Mouse (Mus musculus): ENCODE results near the gene Rab4a.
A peak's percentile ranks its signal among the peaks of the same experiment; 100 is the strongest.

The Rab4a gene

DNA sequence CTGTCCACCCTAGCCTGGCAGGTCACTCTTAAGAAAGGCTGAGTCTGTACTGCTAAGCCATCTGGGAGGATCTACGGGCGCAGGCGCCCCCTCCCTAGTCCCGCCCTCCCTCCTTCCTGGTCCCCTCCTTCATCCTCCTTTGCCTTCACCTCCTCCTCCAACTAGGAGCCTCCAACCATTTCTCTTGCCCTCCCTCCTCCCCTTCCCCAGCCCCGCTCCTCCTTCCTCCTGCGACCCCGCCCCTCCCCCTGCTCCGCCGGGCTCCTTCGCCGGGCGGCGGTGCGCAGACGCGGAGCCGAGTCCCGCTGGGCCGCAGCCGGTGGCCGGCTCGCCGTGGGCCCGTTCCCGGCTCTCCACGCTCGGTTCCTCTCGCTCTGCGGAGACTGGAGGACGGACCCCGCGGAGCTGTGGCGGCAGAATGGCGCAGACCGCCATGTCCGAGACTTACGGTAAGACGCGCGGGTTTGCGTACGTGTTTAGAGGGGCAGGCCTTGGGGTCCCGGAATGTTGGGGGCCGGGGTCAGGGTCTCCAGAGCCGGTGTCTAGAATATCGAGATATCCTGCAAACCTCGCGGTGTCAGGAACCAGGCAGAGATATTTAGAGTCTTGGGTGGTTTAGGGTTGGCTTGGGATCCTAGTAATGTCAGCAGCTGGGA, at the start of gene Rab4a:
TSS of gene Rab4a (plus strand) at position 268 of the 656 bp plus-strand sequence.
- DNase-seq (ENCODE audit: low spot score in 2 of 2) = peak; percentile 53 to 62

DNA sequence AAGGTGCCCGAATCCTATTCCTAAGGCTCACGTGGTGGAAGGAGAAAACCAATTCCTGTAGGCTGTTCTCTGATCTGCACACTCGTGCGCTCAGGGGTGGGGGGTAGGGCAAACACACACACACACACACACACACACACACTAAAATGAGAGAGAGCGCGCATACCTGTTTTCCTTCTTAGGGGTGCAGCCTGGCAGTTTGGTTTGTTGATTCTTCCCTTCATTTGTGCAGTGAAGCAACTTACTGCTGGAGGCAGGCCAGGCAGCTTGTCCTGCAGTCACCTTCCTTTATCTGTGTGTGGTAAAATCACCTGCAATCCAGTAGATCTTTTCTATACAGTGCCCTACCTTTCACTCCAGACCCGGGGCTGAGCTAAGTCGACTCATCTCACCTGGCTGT, 48.9 kb upstream of the Rab4a start:
- DNase-seq (ENCODE audit: low spot score in 2 of 2) = no peak

DNA sequence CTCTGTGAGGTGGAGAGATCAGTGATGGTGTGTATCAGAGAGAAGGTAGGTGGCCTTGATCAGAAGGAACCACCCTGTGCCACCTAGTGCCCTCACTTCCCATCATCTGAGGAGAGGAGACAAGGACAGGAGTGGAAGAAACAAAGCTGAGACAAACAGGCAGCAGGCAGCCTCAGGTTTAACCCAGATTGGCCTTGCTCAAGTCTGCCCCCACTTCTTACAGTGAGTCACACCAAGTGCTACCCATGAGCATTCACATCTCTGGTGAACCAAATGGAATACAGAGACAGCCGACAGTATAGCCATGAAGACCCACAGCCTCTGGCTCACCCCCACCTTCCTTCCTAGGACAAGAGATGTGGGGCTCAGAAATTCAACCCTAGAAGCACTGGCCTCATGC, 46.9 kb upstream of the Rab4a start:
- no peak for DNase-seq (ENCODE audit: low spot score in 2 of 2)

DNA sequence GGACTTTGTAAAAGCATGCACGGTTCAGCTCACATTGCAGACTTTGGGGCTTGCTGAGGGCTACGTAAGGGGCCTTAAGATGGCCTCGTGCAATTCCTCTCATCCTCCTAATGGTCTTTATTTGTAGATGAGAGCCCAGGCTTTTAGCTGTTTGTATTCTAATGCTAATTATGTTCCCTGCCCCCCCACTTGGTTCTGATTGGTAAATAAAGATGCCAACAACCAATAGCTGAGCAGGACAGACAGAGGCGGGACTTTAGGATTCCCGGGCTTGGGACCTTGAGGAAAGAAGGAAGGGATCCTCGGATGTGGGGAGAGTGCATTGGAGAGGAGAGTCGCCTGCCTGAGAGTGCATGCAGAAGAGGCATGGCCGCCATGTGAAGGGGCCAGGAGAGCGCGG, 45.9 kb upstream of the Rab4a start:
- no peak for DNase-seq (ENCODE audit: low spot score in 2 of 2)

DNA sequence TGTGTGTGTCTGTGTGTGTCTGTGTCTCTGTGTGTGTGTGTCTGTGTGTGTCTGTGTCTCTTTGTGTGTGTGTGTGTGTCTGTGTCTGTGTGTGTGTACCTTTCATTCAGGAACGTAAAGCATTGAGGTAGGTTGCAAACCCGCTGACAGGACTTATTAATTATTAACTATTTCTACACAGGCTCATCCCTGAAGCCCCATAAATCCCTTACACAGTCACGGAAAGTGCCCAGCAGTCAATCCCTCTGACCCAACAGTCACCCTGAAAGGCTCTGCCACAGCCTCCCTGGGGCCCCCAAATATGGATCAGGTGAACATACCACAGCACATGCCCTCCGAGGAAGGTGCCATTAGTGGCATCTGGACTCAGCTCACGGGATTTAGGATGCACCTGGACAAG, 45.2 kb upstream of the Rab4a start:
- DNase-seq (ENCODE audit: low spot score in 2 of 2) = no peak

DNA sequence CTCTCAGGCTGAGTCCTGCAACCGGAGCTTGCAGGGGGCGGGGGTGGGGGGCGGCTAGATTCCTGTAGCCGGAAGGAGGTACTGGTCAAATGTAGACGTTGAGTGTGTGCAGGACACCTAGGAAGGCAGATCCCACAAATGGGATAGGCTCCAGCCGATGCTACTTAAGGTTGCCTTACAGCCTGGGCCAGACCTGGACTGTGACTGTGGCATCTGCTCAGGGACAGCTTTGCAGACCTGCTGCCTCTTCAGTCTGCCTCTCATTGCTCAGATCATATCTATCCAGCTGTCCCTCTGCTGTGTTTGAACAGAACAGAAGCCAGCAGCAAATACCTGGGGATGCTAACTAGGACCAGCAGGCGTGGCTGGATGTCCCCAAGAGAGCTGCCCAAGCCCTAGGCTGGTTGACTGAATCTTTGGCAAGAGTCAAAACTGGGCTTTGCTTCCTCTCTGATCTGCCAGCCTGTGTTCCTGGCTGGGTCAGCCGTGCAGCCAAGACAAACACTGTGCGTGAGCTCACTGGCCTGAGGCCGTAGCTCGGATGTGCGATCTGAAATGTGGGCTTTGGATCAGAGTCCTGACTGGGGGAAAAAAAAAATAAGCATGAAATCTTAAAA, 44.4 kb upstream of the Rab4a start:
- no peak for DNase-seq (ENCODE audit: low spot score in 2 of 2)

DNA sequence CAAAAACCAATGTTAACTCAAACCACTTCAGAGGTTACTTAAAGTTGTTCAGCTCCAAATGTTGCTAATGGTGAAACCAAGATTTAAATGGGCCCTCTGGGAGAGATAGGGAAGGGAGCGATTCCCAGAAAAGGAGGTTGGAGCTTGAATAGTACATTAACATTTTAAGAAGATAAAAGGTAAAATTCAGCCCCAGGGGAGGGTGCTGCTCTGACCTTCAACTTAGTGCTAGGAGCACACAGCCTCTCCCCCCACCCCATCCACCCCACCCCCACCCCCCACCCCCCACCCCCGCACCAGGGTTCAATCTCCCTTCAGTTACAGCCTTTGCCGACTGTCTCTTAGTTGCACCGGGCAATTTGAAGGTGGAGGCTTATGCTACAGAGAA, 43.9 kb upstream of the Rab4a start:
- DNase-seq (ENCODE audit: low spot score in 2 of 2) = no peak

DNA sequence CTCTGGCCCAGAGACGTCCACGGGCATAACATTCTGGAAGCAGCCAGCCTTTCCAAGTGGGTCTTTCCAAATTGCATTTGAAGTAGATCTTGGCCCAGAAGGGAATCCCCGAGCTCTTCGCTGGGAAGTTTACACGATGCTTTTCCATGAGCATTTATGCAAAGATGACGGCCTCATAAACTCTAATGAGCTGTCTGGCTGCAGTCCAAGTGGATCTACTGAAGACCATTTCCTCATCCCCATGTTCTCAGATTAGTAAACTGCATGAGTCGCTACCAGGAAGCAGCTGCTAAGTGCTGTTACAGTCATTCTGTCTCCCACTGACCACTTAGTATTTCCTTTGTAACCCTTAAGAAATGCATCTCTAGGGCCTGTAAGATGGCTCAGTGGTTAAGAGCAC, 42.4 kb upstream of the Rab4a start:
- DNase-seq (ENCODE audit: low spot score in 2 of 2) = no peak

DNA sequence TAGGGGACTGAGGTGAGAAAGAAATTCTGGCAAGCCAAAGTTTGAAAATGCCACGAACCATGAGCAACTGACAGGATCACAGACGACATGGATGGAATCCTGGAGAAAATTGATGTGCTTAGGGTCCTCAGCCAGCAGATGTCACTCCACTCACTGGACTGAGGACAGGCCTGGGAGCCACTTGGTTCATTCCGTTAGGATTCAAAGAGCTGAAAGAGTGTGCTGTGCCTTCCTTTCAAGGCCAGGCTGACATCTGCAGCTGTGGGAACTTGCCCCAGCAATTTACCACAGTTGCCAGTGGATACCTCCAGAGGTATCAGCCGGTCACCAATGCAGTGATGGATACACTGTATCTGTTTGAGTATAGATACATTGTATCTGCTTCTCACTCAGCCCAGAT, 41.1 kb upstream of the Rab4a start:
- DNase-seq (ENCODE audit: low spot score in 2 of 2) = no peak

DNA sequence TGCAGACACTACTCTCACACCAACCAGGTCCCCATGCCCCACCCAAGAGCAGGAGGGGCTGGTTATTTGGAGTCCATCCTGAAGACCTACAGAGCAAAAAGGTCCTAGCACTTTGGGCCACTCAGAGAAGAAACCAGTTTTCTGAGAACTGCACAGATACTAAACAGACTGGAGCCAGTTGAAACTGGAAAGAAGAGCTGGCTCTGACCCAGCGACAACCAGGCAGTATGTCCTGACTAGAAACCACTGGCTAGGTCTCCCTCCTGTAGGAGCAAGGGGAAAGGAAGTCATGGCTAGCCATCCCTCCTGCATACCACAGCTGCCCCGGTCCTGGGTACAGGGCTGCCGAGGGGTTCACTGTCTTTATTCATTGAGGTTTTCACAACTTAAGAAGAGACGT, 39.3 kb upstream of the Rab4a start:
- no peak for DNase-seq (ENCODE audit: low spot score in 2 of 2)

DNA sequence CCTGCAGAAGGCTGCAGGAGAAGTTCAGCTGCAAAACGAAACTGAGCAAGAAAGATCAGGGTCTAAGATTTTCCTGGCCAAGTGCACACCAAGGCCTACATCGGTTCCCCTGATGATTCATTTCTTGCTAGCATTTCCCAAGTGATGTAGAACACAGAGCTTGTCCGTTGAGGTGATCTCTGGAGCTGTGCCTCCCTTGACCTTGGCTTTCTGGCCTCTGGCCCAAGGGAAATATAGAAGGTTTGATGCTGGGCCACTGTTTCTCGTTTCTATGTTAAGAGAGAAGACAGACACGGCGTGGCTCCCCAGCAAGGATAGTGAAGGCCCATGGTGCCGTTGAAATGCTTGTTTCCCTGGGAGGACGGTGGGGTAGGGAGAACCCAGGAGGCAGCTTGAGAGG, 37.9 kb upstream of the Rab4a start:
- no peak for DNase-seq (ENCODE audit: low spot score in 2 of 2)

DNA sequence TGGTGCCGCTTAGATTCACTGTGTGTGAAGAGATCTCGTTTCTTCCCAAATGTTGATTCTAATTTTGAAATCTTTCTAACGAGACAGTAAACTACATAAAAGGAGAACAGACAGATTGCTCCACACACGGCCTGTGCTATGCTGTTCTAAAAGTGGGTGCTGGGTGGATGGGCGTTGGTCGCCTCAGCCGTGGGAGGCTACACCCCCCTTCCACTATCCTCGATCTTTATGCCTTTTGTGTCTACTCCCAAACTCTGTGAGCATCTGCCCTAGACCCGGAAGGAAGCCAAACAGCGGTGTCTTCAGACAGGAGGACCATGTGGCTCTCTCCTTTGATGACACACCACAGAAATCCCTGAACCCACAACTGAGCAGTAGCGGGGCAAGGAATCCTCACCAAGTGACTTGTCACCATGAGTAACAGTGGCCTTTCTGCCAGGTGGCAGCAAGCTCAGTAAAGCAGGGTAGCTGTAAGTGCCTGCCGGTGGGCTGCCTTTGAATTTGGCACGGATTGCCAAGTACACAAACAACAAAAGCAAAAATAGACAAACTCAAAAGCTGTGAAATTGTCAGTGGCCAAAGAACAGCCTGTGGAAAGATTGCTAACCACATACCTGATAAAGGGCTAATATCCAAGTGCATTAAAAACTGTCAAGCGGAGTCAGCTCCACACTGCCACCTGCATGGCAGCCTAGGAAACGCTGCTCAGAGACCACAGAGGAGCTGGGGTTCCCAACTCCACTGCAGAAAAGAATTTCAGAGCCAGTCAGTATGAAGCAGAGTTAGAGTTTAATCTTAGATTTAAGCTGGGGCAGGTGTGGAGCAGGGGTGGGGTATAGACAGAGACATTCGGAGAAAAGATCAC, 37.1 kb upstream of the Rab4a start:
- peak in 1 of 2 experiments; percentile 53 for DNase-seq (ENCODE audit: low spot score in 2 of 2)

DNA sequence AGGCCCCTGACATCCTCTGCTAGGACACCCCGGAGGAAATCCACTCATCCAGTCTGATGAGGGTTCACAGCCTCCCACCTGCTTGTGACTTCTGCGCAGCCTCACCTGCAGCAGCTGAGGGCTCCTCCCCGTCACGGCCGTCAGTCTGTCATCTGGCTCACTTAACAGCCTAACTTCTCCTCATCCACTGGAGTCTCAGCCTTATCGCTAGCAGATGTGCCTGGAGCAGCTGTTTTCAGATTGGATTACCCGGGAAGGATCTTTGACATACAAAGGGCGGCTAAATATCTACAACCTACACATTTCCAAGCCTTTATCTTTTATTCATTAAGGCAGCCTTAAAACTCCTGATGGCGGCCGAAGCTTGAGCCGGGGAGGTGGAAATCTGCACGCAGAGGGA, 32.3 kb upstream of the Rab4a start:
- DNase-seq (ENCODE audit: low spot score in 2 of 2) = no peak

DNA sequence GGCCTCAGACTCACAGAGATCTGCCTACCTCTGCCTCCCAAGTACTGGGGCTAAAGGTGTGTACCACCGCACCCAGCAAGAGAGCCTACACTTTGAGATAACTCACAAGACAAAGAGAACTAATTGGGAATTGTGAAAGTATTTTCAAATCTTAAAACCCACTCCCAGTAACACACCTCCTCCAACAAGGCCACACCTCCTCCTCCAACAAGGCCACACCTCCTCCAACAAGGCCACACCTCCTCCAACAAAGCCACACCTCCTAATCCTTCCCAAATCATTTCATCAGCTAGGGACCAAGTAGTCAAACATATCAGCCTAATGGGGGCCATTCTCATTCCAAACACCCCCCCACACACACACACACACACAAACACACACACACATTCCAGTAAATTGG, 31.3 kb upstream of the Rab4a start:
- no peak for DNase-seq (ENCODE audit: low spot score in 2 of 2)

DNA sequence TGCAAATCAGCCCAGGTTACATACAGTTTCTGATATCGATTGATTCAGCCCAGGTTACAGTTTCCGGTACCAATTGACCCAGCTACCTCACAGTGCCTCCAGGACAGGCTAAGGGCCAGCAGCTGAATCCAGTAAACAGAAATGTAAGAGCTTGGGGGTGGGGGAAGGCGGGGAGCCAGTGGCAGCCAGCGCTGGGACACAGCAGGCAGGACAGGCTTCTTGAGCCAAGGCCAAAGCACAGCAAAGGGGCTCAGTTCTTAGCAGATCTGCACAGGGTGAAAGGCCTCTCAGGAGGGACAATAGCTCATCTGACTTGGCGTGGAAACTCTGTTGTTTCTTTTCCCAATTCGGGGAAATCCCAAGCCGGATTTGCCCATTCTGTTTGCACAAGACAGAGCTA, 28.5 kb upstream of the Rab4a start:
- no peak for DNase-seq (ENCODE audit: low spot score in 2 of 2)

DNA sequence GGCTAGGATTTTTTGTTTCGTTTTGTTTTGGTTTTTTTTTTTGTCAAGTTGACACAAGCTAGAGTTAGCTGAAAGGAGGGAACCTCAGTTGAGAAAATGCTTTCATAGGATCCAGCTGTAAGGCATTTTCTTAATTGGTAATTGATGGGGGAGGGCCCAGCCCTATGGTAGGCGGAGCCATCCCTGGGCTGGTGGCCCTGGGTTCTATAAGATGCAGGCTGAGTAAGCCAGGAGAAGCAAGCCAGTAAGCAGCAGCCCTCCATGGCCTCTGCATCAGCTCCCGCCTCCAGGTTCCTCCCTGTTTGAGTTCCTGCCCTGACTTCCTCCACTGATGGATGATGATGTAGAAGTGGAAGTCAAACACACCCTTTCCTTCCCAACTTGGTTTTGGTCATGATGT, 25.3 kb upstream of the Rab4a start:
- DNase-seq (ENCODE audit: low spot score in 2 of 2) = no peak

DNA sequence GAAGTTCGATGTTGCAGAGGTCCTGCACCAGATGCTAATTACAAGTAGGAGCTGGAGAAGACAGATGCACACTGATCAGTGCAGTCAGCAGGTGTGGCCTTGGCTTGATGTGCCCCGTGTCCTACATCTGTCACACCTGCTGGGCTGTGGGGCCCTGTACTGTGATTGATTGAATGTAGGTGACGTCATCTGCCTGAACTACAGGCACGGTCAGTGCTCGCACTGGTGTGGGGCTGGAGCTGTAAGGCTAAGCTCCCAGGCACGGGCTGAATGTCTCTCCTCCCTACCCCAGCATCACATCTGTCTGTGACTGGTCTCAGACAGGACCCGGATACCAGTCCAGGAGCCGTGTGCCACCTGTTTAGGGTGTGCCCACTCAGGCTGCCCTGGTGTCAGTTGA, 24.5 kb upstream of the Rab4a start:
- DNase-seq (ENCODE audit: low spot score in 2 of 2) = no peak

DNA sequence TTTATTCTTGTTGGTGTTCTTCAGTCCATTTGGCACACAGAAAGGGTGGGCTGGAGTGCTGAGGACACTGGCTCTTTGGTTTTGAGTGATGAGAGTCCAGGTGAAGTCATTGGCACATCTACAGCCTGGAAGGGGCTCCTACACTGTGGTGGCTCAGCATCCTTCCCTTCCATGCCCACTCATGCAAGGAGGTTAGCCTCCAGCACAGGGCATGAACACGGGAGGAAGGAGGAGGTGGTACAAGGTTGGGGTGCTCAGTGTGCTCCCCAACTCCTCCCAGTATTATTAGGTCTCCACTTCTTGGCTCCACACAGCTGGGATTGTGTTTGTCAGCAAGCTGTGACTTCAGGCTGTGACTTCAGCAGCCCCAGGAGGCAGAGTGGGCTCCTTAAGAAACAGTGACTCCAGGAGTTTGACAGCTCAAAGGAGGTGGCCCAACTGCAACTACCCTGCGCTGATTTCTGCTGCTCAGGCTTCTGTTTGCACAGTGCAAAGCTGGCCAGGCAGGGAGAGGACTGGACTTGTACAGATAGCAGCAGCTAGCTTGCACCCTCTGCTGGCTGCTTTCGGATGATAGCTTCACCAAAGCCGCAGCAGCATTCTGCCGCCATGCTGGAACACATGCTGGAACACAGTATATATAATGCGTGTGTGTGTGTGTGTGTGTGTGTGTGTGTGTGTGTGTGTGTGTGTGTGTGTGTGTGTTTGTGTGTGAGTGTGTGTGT, 22.1 kb upstream of the Rab4a start:
- DNase-seq (ENCODE audit: low spot score in 2 of 2) = peak; percentile 69 to 72

DNA sequence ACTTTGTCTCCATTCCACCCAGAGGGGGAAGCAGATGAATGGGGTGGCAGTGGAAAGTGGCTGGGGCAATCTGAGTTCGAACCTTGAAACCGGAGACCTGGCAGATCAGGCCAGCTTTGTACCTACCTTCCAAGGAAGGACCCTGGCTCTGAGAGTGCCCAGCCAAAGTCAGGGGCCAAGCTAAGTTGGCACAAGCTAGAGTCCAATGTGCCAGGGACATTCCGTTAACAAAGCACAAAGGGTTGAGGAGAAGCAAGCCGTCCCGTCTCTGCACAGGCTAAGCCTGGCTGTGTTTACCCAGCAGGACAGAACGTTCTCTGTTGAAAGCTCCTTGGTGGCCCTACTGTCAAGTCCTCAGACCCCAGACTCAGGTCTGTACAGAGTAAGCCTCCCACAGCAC, 19.6 kb upstream of the Rab4a start:
- no peak for DNase-seq (ENCODE audit: low spot score in 2 of 2)

DNA sequence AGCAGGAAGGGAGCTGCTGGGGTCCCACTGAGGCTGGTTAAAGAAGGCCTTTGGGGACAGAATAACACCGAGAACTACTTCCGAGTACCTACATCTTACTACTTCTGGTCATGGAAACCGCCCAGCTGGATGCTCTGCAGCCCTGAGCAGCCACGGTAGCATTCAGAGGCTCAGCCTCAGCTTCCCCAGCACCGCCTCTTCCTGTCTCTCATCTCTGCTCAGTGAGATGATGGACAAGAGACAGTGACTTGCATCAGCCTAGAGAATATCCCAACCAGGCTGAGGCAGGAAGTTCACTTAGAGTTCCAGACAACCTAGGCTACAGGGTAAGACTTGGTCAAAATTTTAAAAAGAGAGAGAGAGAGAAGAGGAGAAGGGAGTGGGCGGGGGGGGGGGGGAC, 19.1 kb upstream of the Rab4a start:
- DNase-seq (ENCODE audit: low spot score in 2 of 2) = no peak

DNA sequence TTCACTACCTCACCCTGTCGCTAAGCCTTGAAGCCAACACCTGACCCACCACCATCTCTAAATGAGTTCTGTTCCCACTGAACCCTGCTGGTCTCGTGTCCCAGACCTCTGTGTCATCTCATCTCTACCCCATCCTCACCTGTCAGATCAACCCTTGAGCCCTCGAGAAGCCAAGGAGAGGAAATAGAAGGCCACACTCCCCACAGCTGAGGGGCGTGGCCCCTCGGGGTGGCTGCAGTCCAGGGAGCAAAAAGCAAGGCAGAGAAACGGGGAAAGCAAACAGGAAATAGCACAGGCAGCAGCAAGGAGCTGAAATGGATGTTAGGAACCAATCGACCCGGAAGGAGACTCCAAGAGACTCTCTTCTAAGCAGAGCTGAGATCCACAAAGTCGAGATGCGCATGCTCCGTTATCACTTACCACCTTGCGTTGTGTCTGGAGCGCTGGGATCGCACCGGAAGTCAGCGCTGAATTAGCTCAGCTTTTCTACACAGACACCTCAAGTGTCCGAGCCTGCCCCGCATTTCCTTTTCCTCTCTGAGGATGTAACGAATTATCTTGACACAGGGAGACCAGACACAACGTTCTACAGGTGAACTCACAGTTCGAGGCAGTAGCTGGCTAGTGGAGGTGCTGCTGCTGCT, 18.4 kb upstream of the Rab4a start:
- DNase-seq (ENCODE audit: low spot score in 2 of 2) = no peak

Data from frontal cortex, postnatal 25 days (tissue).